Mouse (Mus musculus): ENCODE results near the gene Mov10l1. TPM values are rescaled to one million over a fixed set of nuclear protein-coding genes. Genes with fewer than 3 reads are reported as not detected.

Gene Mov10l1
- polyA plus RNA-seq, 1 experiment from 2014 or later = not detected

DNA sequence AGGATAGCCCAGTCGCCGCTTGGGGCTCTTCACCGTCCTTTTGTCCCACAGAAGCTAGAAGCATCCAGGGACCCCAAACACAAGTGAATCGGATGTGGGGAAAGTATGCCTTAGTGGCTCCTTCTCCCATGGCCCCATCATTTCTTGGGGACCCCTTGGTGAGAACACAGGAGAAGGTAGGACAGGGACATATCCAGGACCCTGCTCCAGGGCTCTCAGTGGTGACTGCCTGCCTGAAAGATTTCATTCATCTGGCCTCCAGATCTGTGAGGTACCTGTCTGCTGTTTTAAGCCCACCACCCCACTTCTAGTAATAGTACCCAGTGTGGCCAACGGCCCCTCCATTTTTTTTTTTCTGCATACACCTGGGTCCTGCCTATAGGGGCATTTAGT lies 79.8 kb downstream of the Mov10l1 start:
- Histone ChIP-seq H3K9me3 (ENCODE audit: control insufficient read depth, low read length) (no peaks in the 10 kb centered on the region), H3K4me3 (ENCODE audit: low read depth, low read length) (no peak overlapping the region), H3K4me1 (replicated peaks; ENCODE audit: control insufficient read depth, insufficient read depth, low read length) (peaks cover 3% of the 10 kb centered on the region; the same call in 1 of the 2 replicates), H3K36me3 (ENCODE audit: control insufficient read depth, insufficient read depth, low read length) (no peaks in the 10 kb centered on the region), H3K9ac (ENCODE audit: low read length) (no peak overlapping the region), H3K27ac (ENCODE audit: low read depth) (no peak overlapping the region), H3K4me2 (ENCODE audit: low read length) (no peak overlapping the region), H3K27me3 (replicated peaks; ENCODE audit: control insufficient read depth, insufficient read depth, low read length) (peaks cover 55% of the 10 kb centered on the region)
- ATAC-seq (replicated peaks; ENCODE audit: low FRiP score, low TSS enrichment, low read depth) (no peak), DNase-seq (ENCODE audit: low spot score) (no peak)
- WGBS = 92% methylated on average over 5 of the region's 5 CpGs

GRCm38 (mm10) chr15:89063001-89063400 lies 80.3 kb downstream of the Mov10l1 start:
- Histone ChIP-seq H3K27me3 (replicated peaks; ENCODE audit: control insufficient read depth, insufficient read depth, low read length) (peaks cover 55% of the 10 kb centered on the region), H3K36me3 (ENCODE audit: control insufficient read depth, insufficient read depth, low read length) (no peaks in the 10 kb centered on the region), H3K9me3 (ENCODE audit: control insufficient read depth, low read length) (no peaks in the 10 kb centered on the region), H3K9ac (ENCODE audit: low read length) (no peak overlapping the region), H3K4me3 (ENCODE audit: low read depth, low read length) (no peak overlapping the region), H3K4me2 (ENCODE audit: low read length) (no peak overlapping the region), H3K27ac (ENCODE audit: low read depth) (no peak overlapping the region), H3K4me1 (replicated peaks; ENCODE audit: control insufficient read depth, insufficient read depth, low read length) (peaks cover 3% of the 10 kb centered on the region; the same call in 1 of the 2 replicates)
- DNase-seq (ENCODE audit: low spot score) = no peak
- 70% methylated on average over 7 of the region's 7 CpGs for WGBS
- ATAC-seq (replicated peaks; ENCODE audit: low FRiP score, low TSS enrichment, low read depth) = no peak

GRCm38 (mm10) chr15:89063536-89063935 lies 80.8 kb downstream of the Mov10l1 start:
- Histone ChIP-seq H3K36me3 (ENCODE audit: control insufficient read depth, insufficient read depth, low read length) (no peaks in the 10 kb centered on the region), H3K4me3 (ENCODE audit: low read depth, low read length) (no peak overlapping the region), H3K27me3 (replicated peaks; ENCODE audit: control insufficient read depth, insufficient read depth, low read length) (peaks cover 55% of the 10 kb centered on the region), H3K9ac (ENCODE audit: low read length) (no peak overlapping the region), H3K27ac (ENCODE audit: low read depth) (no peak overlapping the region), H3K4me1 (replicated peaks; ENCODE audit: control insufficient read depth, insufficient read depth, low read length) (peaks cover 3% of the 10 kb centered on the region; the same call in 1 of the 2 replicates), H3K4me2 (ENCODE audit: low read length) (no peak overlapping the region), H3K9me3 (ENCODE audit: control insufficient read depth, low read length) (no peaks in the 10 kb centered on the region)
- 65% methylated on average over 6 of the region's 6 CpGs for WGBS
- ATAC-seq (replicated peaks; ENCODE audit: low FRiP score, low TSS enrichment, low read depth) = no peak
- DNase-seq (ENCODE audit: low spot score) = no peak

DNA sequence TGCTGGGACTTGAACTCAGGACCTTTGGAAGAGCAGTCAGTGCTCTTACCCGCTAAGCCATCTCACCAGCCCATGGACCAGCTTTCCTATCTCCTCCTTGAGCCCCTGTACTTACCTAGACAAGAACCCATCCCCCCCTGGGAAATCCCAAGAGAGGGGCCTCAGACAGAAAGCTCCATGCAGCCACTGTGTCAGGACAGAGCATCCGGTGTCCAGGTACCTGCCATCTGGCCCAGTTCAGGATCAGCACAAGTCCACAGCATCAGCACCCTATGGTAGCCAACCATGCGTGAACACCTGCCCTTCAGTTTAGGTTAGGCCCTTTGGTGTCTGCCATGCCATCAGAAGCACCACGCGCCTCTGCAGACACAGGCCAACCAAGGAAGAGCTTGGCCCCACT lies 82.2 kb downstream of the Mov10l1 start:
- 90% methylated on average over 5 of the region's 5 CpGs for WGBS
- ATAC-seq (replicated peaks; ENCODE audit: low FRiP score, low TSS enrichment, low read depth) (no peak), DNase-seq (ENCODE audit: low spot score) (no peak)
- no peaks in the 10 kb centered on the region; the same call in 1 of the 2 replicates for H3K4me1 ChIP-seq (replicated peaks; ENCODE audit: control insufficient read depth, insufficient read depth, low read length)
- H3K4me2 ChIP-seq (ENCODE audit: low read length) = no peak overlapping the region
- no peak overlapping the region for H3K27ac ChIP-seq (ENCODE audit: low read depth)
- H3K9me3 ChIP-seq (ENCODE audit: control insufficient read depth, low read length) = no peaks in the 10 kb centered on the region
- no peaks in the 10 kb centered on the region for H3K36me3 ChIP-seq (ENCODE audit: control insufficient read depth, insufficient read depth, low read length)
- no peak overlapping the region for H3K4me3 ChIP-seq (ENCODE audit: low read depth, low read length)
- no peak overlapping the region for H3K9ac ChIP-seq (ENCODE audit: low read length)
- peaks cover 55% of the 10 kb centered on the region for H3K27me3 ChIP-seq (replicated peaks; ENCODE audit: control insufficient read depth, insufficient read depth, low read length)

- WGBS = 34% methylated on average over 35 of the region's 35 CpGs
- peak overlapping the region; percentile 36 for H3K4me2 ChIP-seq (ENCODE audit: low read length)
- no peak overlapping the region for H3K9ac ChIP-seq (ENCODE audit: low read length)
- no peak overlapping the region for H3K27ac ChIP-seq (ENCODE audit: low read depth)
- no peaks in the 10 kb centered on the region for H3K9me3 ChIP-seq (ENCODE audit: control insufficient read depth, low read length)
- peak overlapping the region; percentile 20; the same call in 1 of the 2 replicates for H3K4me3 ChIP-seq (ENCODE audit: low read depth, low read length)
- DNase-seq (ENCODE audit: low spot score) (peak; percentile 61), ATAC-seq (replicated peaks; ENCODE audit: low FRiP score, low TSS enrichment, low read depth) (no peak)
- H3K27me3 ChIP-seq (replicated peaks; ENCODE audit: control insufficient read depth, insufficient read depth, low read length) = peaks cover 35% of the 10 kb centered on the region
- H3K4me1 ChIP-seq (replicated peaks; ENCODE audit: control insufficient read depth, insufficient read depth, low read length) = no peaks in the 10 kb centered on the region
- H3K36me3 ChIP-seq (ENCODE audit: control insufficient read depth, insufficient read depth, low read length) = no peaks in the 10 kb centered on the region
These were observed 84.9 kb downstream of the Mov10l1 start for GRCm38 (mm10) chr15:89067609-89068008.

DNA sequence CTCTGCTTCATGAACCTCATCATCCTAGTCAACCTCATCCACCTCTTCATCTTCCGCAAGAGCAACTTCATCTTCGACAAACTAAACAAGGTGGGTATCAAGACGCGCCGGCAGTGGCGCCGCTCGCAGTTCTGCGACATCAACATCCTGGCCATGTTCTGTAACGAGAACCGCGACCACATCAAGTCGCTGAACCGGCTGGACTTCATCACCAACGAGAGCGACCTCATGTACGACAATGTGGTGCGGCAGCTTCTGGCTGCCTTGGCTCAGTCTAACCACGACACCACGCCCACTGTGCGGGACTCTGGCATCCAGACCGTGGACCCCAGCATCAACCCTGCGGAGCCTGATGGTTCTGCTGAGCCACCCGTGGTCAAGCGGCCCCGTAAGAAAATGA lies 85.5 kb downstream of the Mov10l1 start:
- no peaks in the 10 kb centered on the region for H3K36me3 ChIP-seq (ENCODE audit: control insufficient read depth, insufficient read depth, low read length)
- peak overlapping the region; percentile 36 for H3K4me2 ChIP-seq (ENCODE audit: low read length)
- no peak overlapping the region for H3K27ac ChIP-seq (ENCODE audit: low read depth)
- 33% methylated on average over 26 of the region's 26 CpGs for WGBS
- DNase-seq (ENCODE audit: low spot score) (no peak), ATAC-seq (replicated peaks; ENCODE audit: low FRiP score, low TSS enrichment, low read depth) (no peak)
- H3K4me1 ChIP-seq (replicated peaks; ENCODE audit: control insufficient read depth, insufficient read depth, low read length) = no peaks in the 10 kb centered on the region
- H3K9ac ChIP-seq (ENCODE audit: low read length) = no peak overlapping the region
- H3K9me3 ChIP-seq (ENCODE audit: control insufficient read depth, low read length) = no peaks in the 10 kb centered on the region
- peaks cover 35% of the 10 kb centered on the region for H3K27me3 ChIP-seq (replicated peaks; ENCODE audit: control insufficient read depth, insufficient read depth, low read length)
- H3K4me3 ChIP-seq (ENCODE audit: low read depth, low read length) = 0 out of 2 replicates have a peak overlapping the region, but pooled peaks have one; percentile 20

- H3K9ac ChIP-seq (ENCODE audit: low read length) = no peak overlapping the region
- H3K27ac ChIP-seq (ENCODE audit: low read depth) = no peak overlapping the region
- no peaks in the 10 kb centered on the region for H3K36me3 ChIP-seq (ENCODE audit: control insufficient read depth, insufficient read depth, low read length)
- peaks cover under 1% of the 10 kb centered on the region; the same call in 1 of the 2 replicates for H3K4me1 ChIP-seq (replicated peaks; ENCODE audit: control insufficient read depth, insufficient read depth, low read length)
- H3K9me3 ChIP-seq (ENCODE audit: control insufficient read depth, low read length) = no peaks in the 10 kb centered on the region
- WGBS = 74% methylated on average over 16 of the region's 19 CpGs
- H3K27me3 ChIP-seq (replicated peaks; ENCODE audit: control insufficient read depth, insufficient read depth, low read length) = peaks cover 35% of the 10 kb centered on the region
- DNase-seq (ENCODE audit: low spot score) (no peak), ATAC-seq (replicated peaks; ENCODE audit: low FRiP score, low TSS enrichment, low read depth) (no peak)
- H3K4me2 ChIP-seq (ENCODE audit: low read length) = no peak overlapping the region
- H3K4me3 ChIP-seq (ENCODE audit: low read depth, low read length) = no peak overlapping the region
These were observed 86.7 kb downstream of the Mov10l1 start for GRCm38 (mm10) chr15:89069336-89069840.

GRCm38 (mm10) chr15:89070606-89071005 lies 87.9 kb downstream of the Mov10l1 start:
- 69% methylated on average over 24 of the region's 24 CpGs for WGBS

DNA sequence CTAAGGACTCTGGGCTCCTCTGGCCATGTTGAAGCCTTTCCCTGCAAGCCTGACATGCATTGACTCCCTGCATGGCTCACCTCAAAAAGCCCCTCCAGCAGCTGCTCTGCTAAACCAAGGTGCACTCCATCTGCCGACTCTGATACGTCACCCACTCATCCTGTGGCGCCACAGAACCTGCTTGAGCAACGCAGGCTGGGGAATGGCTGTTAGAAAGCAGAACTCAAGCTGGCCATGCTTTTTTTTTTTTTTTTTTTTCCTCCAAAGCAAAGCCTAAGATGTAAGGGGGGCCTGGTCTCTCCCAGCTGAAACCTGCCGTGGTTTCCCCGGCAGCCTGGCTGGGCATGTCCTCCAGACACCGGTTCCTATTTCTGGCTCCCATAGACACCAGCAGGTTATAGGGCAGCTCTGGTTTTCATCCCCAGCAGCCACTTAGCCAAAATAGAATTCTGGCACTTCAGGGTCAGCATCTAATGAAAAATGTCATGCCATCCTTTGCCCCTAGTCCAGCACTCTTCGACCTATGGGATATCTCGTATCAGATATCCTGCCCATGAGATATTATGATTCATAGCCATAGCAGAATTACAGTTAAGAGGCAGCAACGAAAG lies 91.4 kb downstream of the Mov10l1 start:
- no peaks in the 10 kb centered on the region for H3K9me3 ChIP-seq (ENCODE audit: control insufficient read depth, low read length)
- WGBS = 69% methylated on average over 10 of the region's 10 CpGs
- H3K4me2 ChIP-seq (ENCODE audit: low read length) = peak overlapping the region; percentile 87; the same call in 1 of the 2 replicates
- peaks cover 4% of the 10 kb centered on the region for H3K27me3 ChIP-seq (replicated peaks; ENCODE audit: control insufficient read depth, insufficient read depth, low read length)
- H3K4me1 ChIP-seq (replicated peaks; ENCODE audit: control insufficient read depth, insufficient read depth, low read length) = peaks cover 34% of the 10 kb centered on the region
- H3K27ac ChIP-seq (ENCODE audit: low read depth) = no peak overlapping the region
- ATAC-seq (replicated peaks; ENCODE audit: low FRiP score, low TSS enrichment, low read depth) (no peak), DNase-seq (ENCODE audit: low spot score) (no peak)
- H3K4me3 ChIP-seq (ENCODE audit: low read depth, low read length) = no peak overlapping the region
- H3K36me3 ChIP-seq (ENCODE audit: control insufficient read depth, insufficient read depth, low read length) = no peaks in the 10 kb centered on the region
- H3K9ac ChIP-seq (ENCODE audit: low read length) = no peak overlapping the region

More at GRCm38 (mm10) chr15:89070606-89071005, 87.9 kb downstream of the Mov10l1 start:
- Histone ChIP-seq H3K27me3 (replicated peaks; ENCODE audit: control insufficient read depth, insufficient read depth, low read length) (peaks cover 35% of the 10 kb centered on the region), H3K4me3 (ENCODE audit: low read depth, low read length) (no peak overlapping the region), H3K9me3 (ENCODE audit: control insufficient read depth, low read length) (no peaks in the 10 kb centered on the region), H3K36me3 (ENCODE audit: control insufficient read depth, insufficient read depth, low read length) (no peaks in the 10 kb centered on the region), H3K4me1 (replicated peaks; ENCODE audit: control insufficient read depth, insufficient read depth, low read length) (peaks cover 10% of the 10 kb centered on the region), H3K9ac (ENCODE audit: low read length) (no peak overlapping the region), H3K27ac (ENCODE audit: low read depth) (no peak overlapping the region), H3K4me2 (ENCODE audit: low read length) (no peak overlapping the region)
- ATAC-seq (replicated peaks; ENCODE audit: low FRiP score, low TSS enrichment, low read depth) = no peak
- no peak for DNase-seq (ENCODE audit: low spot score)

Data from intestine, embryonic 14.5 days (tissue).